Mouse (Mus musculus) embryo, embryonic 11 days (tissue): ENCODE results near the gene Acot2.
"Not testable (repeated sequence)": the region's sequence is repeated elsewhere in the genome, so short reads cannot be mapped to it uniquely, and the experiment has no call there.

Source experiments
- DNase-seq: peaks from one replicate; pipeline ENCODE4 v3.0.0-alpha.2; 2015

The Acot2 gene

DNA sequence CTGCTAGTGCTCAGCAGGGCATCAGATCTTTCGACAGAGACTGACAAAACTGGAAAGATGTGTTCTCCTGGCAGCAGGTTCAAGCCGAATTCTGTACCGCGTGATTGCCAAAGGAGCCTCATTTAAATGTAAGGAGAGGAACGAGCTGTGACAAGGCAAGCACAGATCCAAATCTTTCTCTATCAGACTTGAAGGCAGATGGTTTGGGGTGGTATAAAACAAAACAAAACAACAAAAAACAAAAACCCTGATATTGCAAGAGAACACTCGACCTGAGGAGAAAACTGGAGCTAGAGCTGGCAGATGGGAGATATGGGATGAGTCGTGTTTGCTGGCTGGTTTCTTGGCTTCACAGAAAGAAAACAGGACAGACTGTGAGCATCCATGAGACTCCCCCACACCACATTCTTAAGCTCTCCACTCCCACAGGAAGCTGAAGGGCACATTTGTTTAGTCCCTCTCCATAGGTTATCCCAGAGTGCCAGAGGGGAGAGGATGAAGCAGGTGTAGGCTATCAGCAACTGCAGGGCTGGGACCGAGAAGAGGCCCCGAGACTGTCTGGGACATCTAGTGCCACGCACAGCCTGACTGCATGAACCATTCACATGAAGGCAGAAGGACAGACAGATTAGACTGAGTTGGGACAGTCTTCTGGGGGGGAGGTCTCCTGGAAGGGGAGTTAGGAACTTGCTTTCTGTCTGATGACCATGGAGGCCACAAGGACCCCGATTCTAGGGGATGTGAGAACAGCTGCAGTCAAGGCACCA is 10.9 kb downstream of the Acot2 start:
- no peak for DNase-seq

DNA sequence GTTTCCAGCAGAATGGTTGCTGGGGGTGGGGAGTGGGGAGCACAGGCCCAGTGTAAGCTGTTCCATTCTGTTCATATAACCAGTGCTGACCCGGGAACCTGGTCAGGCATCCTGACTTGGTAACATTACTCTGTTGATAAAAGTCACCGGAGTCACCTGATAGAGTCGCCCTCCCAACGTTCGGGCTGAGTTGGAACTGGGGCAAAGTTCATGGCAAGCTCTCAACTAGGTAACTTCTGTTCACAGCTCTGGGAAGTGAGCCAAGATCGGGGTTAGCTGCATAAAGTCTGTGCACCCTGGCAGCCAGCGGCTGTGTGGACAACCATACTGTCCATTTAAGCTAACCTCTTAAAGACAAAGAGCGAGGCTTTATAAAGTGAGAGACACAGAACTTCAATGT is 11.6 kb downstream of the Acot2 start:
- not testable (repeated sequence) for DNase-seq

GRCm38 (mm10) chr12:84000418-84000817 is 12.8 kb downstream of the Acot2 start:
- no peak for DNase-seq

DNA sequence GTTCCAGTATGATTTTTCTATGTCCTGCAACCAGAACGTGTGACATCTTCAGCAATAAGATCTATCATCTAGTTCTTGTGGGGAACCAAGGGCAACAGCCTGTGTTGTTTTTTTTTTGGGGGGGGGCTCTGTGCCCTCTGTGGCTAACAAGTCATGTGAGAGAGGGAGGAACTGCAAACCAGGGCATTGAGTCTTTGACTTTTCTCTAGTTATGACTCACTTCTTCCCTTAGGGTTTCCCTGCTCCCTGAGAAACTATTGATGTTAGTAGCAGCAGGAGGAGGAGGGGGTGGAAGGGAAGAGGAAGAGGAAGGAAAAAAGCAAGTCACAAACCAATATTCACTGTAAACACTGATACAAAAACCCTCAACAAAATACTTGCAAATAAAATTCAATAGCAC is 16.2 kb downstream of the Acot2 start:
- DNase-seq, result no peak

DNA sequence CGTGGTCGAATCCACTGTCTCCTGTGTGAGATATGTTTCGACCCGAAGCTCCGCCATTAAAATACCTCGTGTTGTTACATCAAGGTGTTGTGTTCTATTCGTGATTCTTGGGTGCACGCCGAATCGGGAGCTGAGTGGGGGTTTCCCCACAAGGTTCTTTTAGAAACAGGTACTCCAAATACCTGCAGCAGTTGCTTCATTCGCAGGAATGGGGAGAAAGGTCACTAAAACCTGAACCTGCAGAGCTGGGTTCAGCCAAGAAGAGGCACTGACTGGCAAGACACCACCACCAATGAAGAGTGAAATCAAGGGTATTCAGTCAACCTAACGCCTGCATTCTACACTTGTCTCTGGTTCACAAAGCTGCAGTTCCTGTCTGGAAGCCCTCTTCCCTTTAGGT is 20.6 kb downstream of the Acot2 start:
- DNase-seq, result no peak

DNA sequence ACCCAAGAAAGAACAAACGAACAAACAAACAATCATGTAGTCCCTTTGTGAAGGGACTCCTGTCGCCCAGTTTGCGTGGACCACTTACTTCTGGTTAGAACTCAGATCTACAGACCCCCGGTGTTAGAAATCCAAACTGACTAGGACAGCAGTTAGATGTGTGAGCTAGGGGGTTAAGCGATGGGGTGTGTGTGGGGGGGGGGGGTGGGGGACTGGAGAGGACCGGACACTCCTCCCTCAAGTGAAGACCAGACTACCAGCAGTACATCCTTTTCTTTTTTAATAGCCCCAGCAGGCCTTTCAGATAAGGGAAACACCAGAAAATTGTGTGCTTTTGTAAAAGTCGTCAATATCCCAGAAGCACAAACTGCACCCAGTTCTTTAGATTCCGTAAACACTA is 21.1 kb downstream of the Acot2 start:
- no peak for DNase-seq

DNA sequence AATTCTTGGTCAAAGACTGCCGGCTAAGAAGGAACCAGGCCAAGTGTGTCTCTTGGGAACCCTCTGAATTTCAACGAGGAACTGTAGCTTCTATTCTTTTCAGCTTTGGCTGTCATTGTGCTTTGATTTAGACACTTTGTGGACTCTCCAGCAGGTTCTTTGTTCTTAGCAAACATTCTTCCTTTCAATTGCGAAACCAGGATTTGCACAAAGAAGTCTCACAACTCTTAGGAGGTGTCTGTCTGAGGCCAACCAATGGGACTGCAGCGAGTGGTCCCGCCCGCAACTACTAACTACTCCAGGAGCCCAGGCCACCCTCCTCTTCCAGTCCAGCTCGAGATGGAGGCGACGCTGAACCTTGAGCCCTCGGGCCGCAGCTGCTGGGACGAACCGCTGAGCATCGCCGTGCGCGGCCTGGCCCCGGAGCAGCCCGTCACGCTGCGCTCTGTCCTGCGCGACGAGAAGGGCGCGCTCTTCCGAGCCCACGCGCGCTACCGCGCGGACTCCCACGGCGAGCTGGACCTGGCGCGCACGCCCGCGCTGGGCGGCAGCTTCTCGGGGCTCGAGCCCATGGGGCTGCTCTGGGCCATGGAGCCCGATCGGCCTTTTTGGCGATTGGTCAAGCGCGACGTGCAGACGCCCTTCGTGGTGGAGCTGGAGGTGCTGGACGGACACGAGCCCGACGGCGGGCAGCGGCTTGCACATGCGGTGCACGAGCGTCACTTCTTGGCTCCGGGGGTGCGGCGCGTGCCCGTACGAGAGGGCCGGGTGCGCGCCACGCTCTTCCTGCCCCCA is 21.7 kb downstream of the Acot2 start, which contains the start of gene Acot1:
Gene Acot1, plus strand, starts transcription at position 320 of the 795 bp plus-strand sequence.
- DNase-seq, result peak; percentile 85

- DNase-seq, result no peak
Observed at GRCm38 (mm10) chr12:84010201-84010600, 22.5 kb downstream of the Acot2 start.

- peak; percentile 79 for DNase-seq
Observed at GRCm38 (mm10) chr12:84011251-84012040, 23.8 kb downstream of the Acot2 start.

GRCm38 (mm10) chr12:84013130-84013529 is 25.5 kb downstream of the Acot2 start:
- DNase-seq, result no peak

DNA sequence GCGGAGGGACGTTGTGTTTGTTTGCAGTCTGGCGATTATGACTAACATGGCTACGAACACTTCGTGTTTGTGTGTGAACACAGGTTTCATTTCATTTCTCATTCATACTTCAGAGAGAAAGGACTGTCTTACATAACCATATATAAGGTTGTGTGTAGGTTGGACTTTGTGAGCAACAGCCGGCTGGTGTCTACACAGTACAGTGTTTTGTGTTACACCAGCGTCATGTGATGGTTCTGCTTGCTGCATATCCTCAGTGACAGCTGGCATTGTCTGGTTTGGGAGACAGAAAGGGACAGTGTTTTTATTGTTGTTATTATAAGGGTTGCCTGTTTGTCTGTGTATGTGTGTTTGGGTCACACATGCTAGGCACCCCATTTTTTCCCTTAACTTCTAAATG is 26.0 kb downstream of the Acot2 start:
- no peak for DNase-seq

- DNase-seq, result not testable (repeated sequence)
Observed at GRCm38 (mm10) chr12:84020528-84020927, 32.9 kb downstream of the Acot2 start.

DNA sequence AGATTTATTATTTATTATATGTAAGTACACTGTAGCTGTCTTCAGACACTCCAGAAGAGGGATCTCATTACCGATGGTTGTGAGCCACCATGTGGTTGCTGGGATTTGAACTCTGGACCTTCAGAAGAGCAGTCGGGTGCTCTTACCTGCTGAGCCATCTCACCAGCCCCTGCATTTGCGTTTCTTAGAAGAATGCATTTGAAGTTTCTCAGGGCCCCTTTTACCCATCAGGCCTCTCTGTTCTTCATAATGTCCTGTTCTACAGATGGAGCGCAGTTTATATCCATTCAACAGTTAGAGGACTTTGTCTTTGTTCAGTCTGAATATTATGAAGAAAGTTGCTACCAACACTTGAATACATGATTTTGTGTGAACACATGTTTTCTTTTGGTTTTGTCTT is 34.6 kb downstream of the Acot2 start:
- DNase-seq, result not testable (repeated sequence)

GRCm38 (mm10) chr12:84023052-84023745 is 35.5 kb downstream of the Acot2 start:
- DNase-seq, result no peak

DNA sequence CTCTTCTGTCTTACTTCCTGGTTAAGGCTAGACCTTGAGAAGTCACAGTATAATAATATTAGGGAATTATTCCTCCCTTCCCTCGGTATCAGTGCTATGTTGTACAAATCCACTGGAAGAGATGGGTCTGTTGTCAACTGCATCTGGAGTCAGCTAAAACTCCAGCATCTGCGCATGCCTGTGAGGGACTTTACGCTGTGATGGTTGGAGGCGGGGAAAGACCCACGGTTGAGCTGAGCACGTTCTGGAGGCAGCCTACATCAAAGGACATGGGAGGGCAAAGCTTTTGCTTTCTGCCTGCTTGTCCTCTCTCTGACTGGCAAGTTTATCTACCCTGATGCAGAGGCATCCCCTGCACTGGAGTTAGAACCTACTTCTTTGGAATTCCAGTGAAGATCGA is 38.2 kb downstream of the Acot2 start:
- no peak for DNase-seq

GRCm38 (mm10) chr12:84028328-84028727 is 40.7 kb downstream of the Acot2 start:
- not testable (repeated sequence) for DNase-seq

- DNase-seq, result not testable (repeated sequence)
Observed at GRCm38 (mm10) chr12:84029043-84029442, 41.4 kb downstream of the Acot2 start.

DNA sequence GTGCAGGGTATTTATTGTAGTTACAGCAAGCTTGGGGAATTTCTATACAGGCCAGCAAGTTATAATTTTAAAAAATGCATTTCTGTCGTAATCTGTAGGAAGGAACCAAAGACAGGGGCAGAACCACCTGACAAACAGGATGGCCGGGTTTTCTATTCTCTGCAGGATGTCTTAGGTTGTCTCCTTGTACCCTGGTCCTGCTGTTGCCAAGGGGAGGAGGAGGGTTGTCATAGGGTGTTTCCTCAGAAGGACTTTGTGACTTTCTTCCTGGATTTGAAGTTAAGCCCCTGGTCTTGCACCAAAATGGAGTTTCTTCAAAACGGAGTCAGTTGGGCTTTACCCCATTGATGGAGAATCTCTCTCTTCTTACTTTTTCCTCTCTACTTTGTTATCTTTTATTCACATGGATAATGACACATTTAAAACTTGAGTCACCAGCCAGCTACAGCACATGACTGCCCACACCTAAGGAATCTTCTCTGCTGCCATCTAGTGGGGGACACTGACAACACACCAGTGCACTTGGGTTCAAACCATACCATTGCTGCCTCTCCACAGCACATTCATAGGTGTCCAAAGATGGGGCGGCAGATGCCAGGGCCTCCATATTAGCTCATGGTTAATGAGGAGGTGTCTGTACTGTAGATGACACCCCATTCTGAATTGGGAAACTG is 43.1 kb downstream of the Acot2 start:
- peak; percentile 86 for DNase-seq

DNA sequence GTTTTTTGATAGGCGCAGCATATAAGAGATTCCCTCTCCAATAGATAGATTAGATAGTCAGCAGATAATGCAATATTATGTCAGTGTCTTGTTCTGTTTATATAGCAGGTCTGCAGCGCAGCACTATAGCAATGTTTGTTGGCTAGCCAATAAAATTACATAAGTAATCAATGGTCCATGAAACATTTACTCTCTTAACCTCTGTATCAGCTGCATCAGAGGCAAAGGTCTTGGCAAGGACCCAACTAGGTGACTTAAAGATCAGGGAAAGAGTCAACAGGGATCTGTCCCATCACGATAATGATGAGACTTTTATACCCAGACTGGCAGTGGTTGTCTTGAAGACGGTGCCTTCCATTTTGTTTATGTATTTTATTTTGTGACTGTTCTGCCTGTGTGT is 45.2 kb downstream of the Acot2 start:
- DNase-seq, result no peak

DNA sequence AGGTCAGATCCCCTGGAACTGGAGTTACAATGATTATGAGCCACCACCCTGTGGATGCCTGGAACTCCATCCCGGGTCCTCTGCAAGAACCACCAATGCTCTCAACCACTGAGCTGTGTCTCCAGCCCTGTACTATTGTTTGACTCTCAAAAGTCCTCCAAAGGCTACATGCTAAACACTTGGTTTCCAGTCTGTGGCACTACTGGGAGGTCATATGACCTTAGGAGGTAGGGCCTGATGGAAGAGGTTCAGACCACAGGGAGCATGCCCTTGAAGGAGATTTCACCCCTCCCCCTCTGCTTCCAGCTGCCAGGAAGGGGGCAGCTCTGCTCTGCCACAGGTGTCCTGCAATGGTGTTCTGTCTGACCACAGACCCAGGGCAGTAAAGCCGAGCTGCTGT is 45.6 kb downstream of the Acot2 start:
- DNase-seq, result not testable (repeated sequence)

DNA sequence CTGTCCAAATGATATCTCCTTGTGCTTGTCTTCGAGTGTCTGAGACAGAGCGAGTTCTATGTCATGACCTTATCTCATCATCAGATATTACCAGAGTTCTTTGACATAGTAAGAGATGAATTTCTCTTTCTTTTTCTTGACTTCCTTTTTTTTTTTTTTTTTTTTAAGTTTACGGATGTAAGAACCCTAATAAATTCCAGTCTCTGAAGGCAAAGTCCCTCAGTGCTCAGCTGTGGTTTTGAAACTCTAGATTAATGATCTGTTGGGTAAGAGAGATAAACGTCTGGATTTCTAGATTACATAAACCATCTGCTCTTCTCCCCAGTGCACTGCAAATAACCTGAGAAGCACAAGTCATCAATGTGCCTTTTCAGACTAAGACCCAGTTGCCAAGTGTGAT is 46.4 kb downstream of the Acot2 start:
- DNase-seq, result no peak

DNA sequence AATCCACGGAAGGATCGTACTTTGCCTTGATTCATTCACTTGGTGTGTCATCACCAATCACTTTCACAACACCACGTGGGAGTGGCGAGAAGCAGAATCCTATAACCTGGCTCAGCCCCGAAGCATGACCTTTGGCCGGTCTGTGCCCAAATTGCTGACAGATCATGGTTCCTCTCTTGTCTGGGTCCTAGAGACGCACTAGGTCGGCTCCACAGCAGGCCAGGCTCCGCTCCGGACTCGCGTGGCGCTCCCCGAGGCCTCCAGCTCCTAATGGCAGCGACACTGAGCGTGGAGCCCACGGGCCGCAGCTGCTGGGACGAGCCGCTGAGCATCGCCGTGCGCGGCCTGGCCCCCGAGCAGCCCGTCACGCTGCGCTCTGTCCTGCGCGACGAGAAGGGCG is 50.6 kb downstream of the Acot2 start, which contains the start of gene Acot4:
Gene Acot4, plus strand, starts transcription at position 139 of the 400 bp plus-strand sequence.
- peak; percentile 47 for DNase-seq
